Mouse (Mus musculus) urinary bladder, postnatal 14 days (tissue): Measurements from ENCODE around the gene Klhl32.
A peak's percentile ranks its signal among the peaks of the same experiment; 100 is the strongest.
"Not testable (repeated sequence)": the region's sequence is repeated elsewhere in the genome, so short reads cannot be mapped to it uniquely, and the experiment has no call there.

Experiments
- DNase-seq: peaks from one replicate; pipeline ENCODE4 v3.0.0; 2021; ENCODE audit warnings: low spot score

Klhl32 gene

DNA sequence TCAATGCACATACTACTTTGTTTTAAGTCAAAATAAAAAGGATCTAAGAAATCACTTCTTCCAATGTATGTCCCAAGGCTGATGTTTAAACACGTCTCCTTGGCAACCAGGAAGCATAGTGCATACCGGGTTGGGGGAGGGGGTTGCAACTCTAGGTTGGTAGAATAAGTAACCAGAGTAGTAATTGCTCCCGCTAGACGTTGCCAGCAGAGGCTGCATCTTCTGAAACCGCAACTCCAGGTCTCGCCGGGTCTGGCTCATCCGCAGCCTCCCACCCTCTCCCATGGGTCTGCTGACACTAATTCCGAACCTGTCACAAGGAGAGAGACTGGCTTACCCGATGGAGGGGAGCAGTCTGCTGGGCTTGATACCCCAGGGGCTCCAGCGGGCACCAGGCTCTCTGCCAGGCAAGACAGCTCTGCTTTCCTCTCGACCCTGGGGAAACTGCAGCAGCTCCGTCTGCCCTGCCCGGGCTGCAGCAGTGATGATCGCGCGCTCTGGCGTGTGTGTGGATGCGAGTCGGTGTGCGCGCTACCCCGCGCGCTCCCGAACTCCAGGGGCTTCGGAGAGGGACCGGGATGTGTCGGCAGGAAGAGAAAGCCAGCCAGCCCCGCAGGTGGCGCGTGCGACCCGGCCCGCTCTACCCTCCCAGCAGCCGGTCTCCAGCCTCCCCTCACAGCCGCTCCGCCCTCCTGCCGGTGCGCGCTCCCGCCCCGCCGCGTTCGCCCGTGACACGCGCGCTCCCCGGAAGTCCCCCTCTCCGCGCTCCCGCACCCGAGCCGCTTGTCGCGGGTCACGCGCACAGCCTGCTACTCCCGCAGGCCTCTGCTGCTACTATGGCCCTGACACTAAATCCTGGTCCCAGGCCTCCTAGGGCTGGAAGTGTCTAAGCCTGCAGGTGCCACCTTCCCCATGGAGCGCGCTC lies at the start of gene Klhl32:
Gene Klhl32, minus strand, starts transcription at position 724 of the 925 bp plus-strand sequence.
- peak; percentile 63 for DNase-seq

DNA sequence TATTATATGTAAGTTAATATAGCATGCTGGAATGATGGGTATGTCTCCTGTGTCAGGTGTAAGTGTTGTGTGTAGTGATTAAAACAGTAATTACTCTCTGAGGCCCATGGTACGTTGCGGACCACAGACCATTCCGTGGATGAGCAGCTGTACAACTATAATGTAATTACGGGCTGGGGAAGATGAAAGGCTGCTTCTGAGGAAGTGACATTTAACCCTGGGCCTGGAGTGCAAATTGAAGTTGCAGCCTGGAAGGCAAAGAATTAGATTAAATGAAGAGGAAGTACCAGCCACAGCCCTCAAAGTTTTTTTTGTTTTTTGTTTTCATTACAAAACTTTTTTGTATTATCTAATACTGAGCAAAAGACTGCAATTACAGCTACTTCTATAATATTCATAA lies 48.2 kb upstream of the Klhl32 start:
- DNase-seq = no peak

DNA sequence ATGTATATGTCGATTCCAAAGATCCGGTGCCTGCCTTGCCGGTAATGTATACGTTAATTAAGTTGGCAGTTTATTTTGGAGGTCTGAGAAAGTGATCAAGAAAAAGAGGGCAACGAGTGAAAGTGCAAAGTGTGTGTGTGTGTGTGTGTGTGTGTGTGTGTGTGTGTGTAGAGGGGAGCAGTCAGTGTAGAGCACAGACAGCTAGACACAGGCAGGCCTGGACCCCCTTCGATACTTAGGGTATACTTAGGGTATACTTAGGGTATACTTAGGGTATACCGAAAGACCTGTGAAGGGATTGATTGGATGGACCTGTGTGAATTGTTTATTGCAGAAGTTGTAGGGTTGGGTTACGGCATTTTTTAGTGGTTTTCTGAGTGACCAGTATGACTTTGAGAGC lies 47.7 kb upstream of the Klhl32 start:
- DNase-seq = no peak

DNA sequence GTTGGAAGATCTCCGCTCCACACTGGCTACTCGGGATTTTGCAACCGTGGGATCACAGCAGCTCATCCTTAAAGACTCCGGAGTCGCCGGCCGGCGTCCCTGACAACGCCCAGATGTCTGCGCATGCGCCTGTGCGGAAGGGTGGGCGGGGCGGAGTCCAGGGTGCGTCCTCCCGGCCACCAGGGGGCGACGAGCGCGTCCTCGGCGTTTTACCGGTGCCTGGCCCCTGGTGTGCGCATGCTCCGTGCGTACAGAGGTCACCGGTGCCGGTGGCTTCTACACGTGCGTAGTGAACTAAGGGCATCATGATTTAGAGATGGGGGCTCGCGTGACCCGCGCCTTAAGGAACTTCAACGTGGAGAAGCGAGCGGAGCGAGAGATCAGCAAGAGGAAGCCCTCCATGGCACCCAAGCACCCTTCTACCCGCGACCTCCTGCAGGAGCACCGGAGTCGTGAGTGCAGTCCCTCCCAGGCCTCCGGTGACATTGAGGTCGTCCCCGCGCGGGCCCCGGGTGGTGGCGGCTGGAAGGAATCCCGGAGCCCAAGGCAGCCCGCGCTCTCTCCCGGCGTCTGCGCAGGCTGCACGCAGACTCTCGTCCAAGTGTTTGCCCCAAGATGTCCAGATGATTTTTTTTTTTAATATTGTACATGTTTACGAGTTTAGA lies 47.1 kb upstream of the Klhl32 start, which contains the start of gene Ndufaf4:
Gene Ndufaf4, plus strand, starts transcription at position 233 of the 665 bp plus-strand sequence.
- peak; percentile 97 for DNase-seq

DNA sequence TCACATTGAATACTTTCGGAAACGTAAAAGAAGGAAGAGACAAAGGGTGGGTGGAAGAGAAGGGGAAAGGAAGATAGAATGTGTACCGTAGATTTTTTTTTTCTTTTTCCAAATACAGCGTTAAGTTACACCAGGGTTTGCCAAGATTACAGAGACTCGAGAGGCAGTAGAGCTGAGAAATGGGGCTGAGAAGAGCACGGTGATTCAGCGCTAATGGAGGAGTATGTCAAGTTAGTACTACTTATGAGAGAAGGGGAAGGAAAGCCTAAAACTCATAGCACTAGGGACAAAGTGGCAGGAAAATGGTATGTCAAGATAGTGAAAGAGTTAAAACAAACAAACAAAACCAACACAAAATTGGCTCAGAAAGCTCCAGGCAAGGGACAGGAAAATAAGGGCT lies 46.4 kb upstream of the Klhl32 start:
- DNase-seq = no peak

DNA sequence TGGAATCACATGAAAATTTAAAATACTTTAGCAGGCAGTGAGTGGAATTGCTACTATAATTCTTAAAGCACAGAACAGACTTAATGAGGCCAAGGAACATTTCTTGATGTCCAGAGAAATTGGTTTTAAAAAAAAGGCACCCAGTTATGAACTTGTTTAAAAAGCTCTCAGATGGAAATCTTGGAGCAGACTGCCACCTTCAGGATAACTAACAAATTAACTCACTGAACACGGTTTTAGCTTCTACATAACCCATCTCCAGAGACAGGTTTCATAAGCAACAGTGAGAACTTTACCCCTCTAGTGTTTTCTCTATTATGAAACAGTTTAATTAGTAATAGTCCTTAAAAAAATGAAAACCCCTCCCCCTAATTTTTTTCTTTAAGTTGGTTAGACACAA lies 45.9 kb upstream of the Klhl32 start:
- DNase-seq = no peak

DNA sequence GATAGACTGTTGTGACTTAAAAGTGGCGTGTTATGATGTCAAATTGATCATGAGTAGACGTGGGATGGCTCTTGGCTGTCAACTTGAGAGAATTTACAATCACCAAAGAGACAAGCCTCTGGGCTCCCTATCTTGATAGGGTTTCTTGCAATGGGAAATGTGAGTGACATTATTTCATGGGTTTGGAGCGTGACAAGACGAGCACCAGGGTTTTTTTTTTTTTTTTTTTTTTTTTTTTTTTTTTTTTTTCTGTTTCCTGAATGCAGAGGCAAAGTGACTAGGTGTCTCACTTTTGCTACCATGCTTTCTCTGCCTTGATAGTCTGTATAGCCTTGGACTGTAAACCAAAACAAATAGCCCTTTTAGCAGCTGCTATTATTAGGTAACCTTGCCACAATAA lies 43.7 kb upstream of the Klhl32 start:
- DNase-seq = no peak

DNA sequence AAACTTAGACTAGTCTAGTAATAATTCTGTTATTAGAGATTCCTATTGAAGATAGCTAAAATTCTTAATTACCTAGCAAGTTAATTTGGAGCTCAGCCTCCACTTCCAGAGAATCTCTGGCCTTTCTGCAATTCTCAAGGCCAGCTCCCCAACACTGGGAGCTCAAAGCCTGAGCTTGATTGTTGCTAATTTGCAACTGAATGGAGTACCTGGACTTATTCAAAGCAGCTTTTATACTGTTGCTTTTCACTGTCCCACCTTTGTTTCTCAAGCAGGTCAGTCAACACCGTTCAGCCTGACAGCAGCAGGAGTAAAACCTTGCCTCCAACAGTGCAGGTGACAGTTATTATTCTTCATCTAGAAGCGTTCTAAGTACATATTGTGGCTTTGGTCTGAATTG lies 41.4 kb upstream of the Klhl32 start:
- DNase-seq = not testable (repeated sequence)

DNA sequence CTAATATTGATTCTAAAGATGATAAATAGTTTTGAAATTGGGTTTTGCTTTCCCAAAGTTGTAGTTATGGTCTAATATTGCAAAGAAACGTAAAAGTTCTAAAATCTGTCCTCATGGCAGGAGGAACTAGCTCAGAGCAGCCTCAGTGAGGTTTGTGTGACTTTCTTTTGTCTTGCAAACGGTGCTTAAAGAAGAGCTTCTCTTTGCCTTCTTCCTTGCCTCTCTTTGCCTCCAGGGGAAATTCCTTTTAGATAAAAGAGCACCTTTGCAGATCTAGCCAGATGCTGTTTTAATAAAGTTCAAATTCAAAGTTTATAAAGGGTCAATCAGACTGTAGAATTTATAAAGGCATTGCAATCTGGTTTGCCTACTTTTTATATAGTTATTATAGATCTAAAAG lies 38.5 kb upstream of the Klhl32 start:
- DNase-seq = not testable (repeated sequence)

DNA sequence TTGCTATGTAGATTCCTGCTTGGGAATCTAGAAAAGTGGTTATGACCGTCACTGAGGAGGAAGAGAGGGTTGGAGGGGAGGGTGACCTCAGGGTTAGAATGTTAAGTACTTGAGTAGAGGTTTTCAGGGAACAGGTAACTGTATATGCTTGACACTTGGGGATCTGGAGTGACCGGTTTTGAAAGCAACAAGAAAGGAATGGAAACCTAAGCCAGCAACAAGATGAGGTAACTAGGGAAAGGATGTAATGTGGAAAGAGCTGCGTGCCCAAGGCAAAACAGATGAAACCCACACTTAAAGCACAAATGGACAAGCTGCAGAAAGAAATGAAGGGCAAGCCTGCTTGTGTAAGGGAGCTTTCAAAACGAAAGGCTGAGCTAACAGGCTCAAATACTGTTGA lies 18.3 kb upstream of the Klhl32 start:
- no peak for DNase-seq

DNA sequence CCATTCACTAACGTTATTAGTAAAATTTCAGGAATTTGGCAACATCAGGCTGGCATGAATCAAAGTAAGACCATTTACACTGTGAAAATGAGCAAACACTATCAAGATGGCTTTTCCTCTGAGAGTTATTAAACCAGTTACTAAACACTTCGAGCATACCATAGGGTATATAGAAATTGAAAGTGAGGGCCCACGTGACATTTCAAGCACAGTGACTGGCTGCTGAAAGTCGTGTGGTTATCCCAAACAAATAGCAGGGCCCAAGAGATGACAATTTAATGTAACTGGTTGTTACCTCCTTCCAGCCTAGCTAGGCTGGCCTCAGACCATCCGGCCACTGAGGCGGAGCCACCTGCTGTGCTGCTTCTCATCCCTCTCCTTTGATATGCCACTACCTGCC lies 14.8 kb upstream of the Klhl32 start:
- no peak for DNase-seq

DNA sequence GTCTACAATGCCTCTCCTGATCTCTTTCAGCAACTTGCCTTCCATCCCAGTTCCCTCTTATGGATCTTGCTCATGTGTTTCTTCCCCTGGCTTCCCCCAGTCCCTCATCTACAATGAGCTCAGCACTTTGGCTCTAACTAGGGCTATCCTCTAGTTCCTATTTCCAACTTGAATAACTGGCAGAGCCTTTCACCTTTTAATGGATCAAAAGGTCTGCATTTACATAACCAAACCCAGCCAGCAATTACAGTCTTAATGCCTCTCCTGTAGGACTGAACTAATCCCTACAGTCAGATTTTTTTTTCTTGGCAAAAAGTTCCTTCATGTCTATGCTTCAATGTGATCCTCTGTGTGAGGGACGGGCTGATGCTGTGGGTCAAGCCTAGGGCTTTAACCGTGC lies 3.5 kb downstream of the Klhl32 start:
- DNase-seq = no peak

DNA sequence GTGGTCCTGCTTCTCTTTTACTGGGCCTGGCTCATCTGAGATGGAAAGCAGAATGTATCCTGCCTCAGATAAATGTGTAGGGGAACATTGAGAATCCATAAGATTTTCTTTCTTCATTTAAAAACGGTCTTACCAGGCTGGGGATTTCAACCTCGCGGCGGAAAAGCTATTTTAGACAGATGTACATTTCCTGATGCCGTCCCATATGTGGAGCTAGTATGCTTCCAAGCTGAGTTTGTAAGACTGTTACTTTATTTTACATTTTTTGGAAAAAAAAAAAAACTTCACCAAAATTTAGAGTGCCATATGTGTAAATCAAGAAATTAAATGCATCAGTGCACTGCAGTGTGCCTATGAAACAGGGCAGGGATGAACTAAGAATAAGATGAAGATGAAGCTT lies 5.4 kb downstream of the Klhl32 start:
- no peak for DNase-seq

DNA sequence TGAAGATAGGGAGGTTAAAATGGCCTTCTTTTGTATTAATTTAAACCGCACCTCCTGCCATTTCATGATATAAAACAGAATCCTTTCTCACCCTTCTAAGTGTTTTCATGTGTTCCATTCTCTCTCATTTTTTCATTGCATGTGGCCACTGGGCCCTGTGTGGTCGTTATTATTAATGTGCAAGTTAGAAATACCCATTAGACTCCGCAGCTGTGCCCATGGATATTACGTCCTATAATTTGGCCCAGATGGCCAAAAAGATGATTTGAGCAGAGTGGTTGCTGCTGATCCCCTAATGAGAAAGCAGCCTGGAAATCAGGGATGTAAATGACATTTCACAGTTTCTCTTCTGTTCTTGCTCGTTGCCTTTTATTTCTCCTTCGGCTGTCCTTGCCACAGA lies 12.4 kb downstream of the Klhl32 start:
- DNase-seq = no peak

DNA sequence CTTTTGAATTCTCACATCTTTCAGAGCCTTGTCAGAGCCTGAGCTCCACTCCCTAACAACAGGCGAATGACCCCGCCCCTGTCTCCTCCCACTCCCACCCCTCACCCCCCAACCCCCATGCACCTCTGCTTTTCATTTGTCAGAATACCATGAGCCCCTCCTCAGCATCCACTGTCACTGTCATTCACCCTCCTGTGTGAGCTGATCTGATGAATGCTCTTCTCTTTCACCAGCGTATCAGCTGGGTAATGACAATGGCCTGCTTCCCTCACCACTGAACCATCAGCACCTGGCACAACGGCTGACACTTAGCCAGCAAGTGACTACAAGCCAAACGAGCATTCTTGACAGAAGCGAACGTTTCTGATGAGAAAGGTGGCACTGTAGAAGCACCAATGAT lies 15.4 kb downstream of the Klhl32 start:
- no peak for DNase-seq

DNA sequence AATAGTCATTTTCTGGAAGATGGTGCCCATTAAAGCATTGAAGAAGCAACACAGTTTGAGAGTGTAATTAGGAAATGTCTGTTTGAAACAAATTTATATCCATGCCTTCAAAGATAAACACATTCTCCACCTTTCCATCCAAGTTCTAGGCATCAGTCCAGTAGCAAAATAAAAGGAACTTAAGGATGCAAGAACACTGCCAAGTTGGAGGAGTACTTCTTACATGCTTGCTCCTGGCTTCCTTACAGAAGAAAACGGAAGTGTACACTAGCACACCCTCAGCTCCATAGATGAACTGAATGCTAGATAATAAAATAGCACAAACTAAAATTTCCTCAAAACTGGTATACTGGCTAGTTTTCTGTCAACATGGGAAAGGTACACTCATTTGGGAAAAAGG lies 42.6 kb downstream of the Klhl32 start:
- no peak for DNase-seq

DNA sequence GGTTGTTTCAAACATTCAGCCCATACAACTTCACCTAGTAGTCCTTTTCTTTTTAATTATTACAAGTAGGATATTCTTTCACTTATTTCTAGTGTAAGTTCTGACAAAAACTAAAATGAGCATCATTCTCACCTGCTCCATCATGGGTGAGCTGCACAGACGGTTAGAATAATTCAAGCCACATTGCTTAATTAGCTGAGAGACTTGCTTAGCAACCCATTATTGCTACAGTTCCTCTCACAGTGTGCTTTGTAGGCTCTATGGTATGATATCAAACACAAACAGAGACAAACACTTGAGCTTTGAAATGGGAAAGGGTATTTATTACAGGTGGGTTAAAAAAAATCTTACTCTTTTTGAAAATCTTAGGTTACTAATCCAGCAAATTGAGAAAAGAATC lies 49.0 kb downstream of the Klhl32 start:
- DNase-seq = no peak

DNA sequence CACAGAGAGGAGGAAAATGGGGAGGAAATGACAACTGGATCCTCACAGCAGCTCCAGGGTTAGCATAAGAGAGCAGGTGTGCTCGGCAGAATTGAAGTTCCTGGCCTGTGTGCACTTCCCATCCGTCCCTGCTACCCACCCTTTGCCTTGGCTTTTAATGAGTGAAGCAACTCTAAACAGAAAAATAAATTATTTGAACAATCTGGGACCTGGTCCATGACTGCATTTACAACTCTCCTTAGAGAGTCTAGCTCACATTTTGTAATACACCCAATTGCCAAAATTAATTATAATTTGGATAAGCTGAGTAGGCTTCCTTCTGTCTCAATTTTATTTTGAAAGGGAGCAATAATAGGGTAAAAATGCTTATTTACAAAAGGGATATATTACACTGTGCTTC lies 49.6 kb downstream of the Klhl32 start:
- DNase-seq = no peak

DNA sequence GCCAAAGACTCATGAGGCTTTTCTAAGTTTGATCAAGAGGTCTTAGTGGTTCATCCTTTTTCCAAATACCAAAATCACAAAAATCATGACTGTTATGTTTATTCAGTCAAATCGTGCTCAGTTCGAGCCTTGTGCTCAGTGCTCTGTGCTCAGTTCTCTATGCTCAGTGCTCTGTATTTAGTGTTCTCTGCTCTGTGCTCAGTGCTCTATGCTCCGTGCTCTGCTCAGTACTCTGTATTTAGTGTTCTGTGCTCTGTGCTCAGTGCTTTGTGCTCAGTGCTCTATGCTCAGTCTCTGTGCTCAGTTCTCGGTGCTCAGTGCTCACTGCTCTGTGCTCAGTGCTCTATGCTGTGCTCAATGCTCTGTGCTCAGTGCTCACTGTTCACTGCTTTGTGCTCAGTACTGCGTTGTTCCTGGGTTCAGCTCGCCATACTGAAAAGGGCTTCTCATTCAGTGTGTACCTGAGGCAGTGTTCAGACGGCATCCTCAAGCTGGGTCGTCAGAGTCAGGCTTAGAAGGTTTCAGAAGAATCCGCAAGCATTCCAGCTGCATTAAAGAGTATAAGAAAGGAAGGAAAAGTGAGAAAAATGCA lies 50.5 kb downstream of the Klhl32 start:
- DNase-seq = no peak

DNA sequence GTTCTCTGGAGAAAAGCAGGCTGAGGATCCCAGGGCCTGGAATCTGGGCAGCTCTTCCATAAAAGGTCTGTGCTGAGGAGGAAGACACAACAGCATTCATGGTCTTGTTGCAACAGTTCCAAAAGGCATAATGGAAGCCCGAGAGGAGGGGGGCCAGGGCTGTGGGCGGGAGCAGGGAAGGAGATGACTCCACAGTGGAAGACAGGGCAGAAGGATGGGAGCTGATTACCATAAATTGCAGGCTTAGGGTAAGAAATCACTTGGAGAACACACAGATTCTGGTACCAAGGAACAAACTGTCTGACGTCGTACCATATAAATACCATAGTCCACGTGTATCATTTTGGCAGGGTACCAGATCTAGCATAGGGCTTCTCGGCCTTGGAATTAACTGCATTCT lies 51.9 kb downstream of the Klhl32 start:
- peak; percentile 10 for DNase-seq

DNA sequence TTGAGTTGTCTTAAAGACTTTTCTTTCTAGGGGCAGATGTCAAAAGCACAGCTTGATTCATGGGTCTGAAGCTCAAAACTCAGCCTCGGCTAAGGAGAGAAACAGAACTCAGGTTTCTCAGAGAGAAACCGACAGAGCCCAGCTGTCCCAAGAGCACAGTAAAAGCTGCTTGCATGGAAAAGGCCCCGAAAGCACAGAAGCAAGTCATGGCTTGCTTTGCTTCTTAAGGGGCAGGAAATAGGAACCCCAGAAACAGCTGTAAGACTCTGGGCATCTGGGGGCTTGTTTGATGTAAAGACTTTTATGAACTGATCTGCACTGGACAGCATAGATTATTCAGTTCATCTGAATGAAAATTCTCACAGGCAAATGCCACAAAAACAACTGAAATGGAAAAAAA lies 53.1 kb downstream of the Klhl32 start:
- no peak for DNase-seq

DNA sequence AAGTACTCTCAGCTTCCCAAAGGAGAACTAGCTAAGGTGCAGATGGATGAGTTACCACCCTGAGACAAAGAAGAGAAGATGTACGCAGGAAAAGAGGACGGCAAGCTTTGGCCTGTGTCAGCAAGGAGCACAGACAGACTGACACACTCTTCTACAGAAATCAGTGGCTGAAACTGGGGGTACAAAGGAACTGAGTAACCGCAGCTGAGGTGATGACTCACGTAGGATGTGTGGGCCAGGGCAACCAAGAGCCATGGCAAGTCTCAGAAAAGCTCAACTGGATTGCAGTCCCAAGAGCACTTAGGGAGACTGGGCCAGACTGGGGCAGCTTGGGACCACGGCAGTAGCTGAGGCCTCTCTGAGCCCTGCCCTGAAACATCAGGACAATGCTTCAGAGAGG lies 53.6 kb downstream of the Klhl32 start:
- DNase-seq = no peak

DNA sequence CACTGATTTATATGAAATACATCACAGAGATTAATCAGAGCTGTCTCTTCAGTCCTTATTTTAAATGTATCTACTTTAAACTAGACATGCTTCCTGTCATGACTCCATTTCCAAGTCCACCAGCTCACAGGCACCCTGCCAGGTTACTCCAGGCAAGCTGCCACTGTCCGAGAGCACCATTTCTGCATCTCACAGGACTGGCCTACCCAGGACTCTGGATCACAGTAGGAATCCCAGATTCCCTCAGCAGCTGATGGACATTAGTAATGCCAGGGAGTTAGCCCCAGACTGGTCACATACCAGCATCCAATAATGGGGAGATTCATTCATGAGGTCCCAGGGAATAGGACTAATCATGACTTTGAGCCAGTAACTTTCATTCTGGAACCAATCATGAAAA lies 54.7 kb downstream of the Klhl32 start:
- DNase-seq = no peak
